Mouse (Mus musculus) mouse trophoblast stem cell (cell line): ENCODE results near the gene Tm7sf2.

Experiments used
- in situ Hi-C, 2 experiments: fragments of 300-500 bp; cut with MseI, MboI; formaldehyde crosslinking; loops; 2 replicates in 1 of 2; 3 replicates in 1 of 2; pipeline ENCODE4 v1.15.1; 2025

Tm7sf2 gene

GRCm38 (mm10) chr19:6067724-6068415 is at the start of gene Tm7sf2:
Gene Tm7sf2 (minus strand): TSS chr19:6068373.
- in situ Hi-C loops = no loop called here

- in situ Hi-C loops = no loop called here
These were observed 49.3 kb upstream of the Tm7sf2 start for GRCm38 (mm10) chr19:6117346-6117985.

- in situ Hi-C loops = no loop called here
These were observed 48.1 kb upstream of the Tm7sf2 start for GRCm38 (mm10) chr19:6116113-6116850.

GRCm38 (mm10) chr19:6113116-6113515 is 44.9 kb upstream of the Tm7sf2 start:
- in situ Hi-C loops = no loop called here

DNA sequence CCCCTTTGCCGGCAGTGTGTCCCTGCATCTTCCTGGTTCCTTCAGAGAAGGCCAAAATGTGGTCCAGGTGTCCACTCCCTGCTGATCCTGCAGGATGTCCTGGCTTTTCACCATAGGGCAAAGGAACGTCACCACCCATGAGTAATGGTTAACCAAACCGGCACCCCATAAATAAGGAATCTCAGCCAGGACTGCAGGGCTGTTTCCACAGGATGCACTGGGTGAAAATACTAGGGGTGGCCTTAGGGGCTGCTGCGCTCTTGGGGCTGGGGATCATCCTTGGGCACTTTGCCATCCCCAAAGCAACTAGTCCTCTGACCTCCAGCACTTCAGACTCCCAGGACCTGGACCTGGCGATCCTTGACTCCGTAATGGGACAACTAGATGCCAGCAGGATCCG is 37.4 kb upstream of the Tm7sf2 start, which contains the start of gene Naaladl1:
TSS of gene Naaladl1 (plus strand) at position 197 of the 400 bp plus-strand sequence.
- in situ Hi-C loops = no loop called here

DNA sequence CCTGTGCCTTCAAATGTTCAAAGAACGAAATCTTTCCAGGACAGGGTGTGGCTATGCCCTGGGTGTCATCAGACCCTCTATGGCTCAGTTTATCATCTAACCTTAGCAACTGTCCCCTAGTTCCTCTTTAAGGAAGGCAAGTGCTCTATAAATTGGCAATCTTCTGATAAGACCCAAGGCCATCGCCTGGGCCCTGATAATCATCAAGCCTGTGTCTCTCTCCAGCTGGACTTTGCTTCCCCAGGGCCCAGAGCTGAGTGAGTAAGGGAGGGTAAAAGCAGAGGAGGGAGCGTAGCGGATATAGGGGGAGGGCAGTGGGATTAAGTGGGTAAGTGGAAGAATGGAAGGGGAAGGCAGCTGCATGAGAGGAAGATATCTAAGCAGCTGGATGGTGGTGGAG is 36.3 kb upstream of the Tm7sf2 start:
- in situ Hi-C loops = no loop called here

- in situ Hi-C loops = no loop called here
These were observed 34.1 kb upstream of the Tm7sf2 start for GRCm38 (mm10) chr19:6102169-6102853.

- in situ Hi-C loops = no loop called here
These were observed 33.0 kb upstream of the Tm7sf2 start for GRCm38 (mm10) chr19:6101186-6101585.

DNA sequence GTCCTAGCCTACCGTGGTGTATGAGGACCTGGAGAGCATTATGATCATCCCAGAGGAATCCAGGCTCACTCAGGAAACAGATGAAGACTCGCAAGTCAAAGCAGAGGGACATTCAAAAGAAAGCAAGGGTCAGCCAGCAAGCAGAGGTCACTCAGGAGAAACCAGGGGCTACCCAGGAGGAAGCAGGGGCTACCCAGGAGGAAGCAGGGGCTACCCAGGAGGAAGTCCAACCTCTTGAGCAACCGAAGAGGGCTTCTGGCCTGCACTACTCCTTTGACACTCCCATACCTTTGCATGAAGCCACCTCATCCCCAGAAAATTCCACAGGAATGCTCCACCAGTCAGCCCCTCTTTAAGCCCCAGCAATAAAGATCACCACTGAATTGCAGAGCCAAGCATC is 29.7 kb upstream of the Tm7sf2 start:
- in situ Hi-C loops = no loop called here

GRCm38 (mm10) chr19:6094119-6094518 is 25.9 kb upstream of the Tm7sf2 start, which contains the start of gene AC131692.1:
Gene AC131692.1 (plus strand): TSS chr19:6094419.
- in situ Hi-C loops = no loop called here

- in situ Hi-C loops = no loop called here
These were observed 20.7 kb upstream of the Tm7sf2 start for GRCm38 (mm10) chr19:6088841-6089240.

- in situ Hi-C loops = no loop called here
These were observed 17.3 kb upstream of the Tm7sf2 start for GRCm38 (mm10) chr19:6085417-6085879.

- in situ Hi-C loops = no loop called here
These were observed 16.5 kb upstream of the Tm7sf2 start, which contains the start of the genes Zfpl1 and Cdca5 for GRCm38 (mm10) chr19:6084478-6085248. Gene Zfpl1 (minus strand): TSS chr19:6084956. Gene Cdca5 (plus strand): TSS chr19:6084983.

DNA sequence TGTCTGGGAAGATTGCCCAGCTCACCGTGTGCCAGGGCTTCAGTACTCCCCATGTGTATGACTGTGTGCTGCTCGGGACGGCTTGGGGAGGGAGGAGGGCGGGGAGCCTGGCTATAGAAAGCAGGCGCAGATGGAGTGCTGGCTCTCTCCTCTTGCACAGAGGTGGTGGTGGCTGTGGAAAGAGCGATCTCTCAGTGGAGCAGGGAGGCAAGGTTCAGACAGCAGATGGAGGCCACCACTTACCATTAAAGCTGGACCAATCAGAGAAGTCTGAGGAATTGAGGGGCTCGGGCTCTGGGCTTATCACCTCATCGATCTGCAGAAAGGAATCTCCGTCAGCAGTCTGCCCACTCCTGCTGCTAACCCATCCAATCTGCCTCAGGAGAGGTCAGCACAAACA is 14.0 kb upstream of the Tm7sf2 start, which contains the start of gene Gm28374:
TSS of gene Gm28374 (minus strand) at position 101 of the 400 bp plus-strand sequence.
- in situ Hi-C loops = no loop called here

DNA sequence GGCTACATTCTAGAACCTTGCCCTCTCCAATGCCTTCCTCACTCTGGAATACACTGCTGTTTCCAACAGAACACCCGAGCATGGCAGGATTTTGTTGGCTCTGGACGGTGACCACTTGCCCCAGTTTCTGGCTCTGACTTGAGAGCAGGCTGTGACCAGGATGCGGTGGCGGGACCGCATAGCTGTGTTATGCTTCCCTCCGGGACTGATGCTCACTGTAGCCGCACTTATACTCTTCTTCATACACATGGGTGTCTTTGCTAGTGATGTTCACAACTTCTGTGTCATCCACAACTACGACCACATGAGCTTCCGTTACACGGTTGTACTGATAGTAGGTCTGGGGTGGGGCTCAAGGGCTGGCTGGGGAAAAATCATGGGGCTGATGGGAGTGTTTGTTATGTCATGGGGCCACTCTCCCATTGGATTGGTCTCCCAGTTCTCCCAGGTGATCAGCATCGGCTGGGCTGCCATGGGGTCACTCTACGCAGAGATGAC is 11.9 kb upstream of the Tm7sf2 start, which contains the start of gene Tmem262:
TSS of gene Tmem262 (plus strand) at position 51 of the 498 bp plus-strand sequence.
- in situ Hi-C loops = no loop called here

- in situ Hi-C loops = no loop called here
These were observed 8.6 kb upstream of the Tm7sf2 start, which contains the start of gene Vps51 for GRCm38 (mm10) chr19:6076564-6077393. Gene Vps51 (minus strand): TSS chr19:6077231.

DNA sequence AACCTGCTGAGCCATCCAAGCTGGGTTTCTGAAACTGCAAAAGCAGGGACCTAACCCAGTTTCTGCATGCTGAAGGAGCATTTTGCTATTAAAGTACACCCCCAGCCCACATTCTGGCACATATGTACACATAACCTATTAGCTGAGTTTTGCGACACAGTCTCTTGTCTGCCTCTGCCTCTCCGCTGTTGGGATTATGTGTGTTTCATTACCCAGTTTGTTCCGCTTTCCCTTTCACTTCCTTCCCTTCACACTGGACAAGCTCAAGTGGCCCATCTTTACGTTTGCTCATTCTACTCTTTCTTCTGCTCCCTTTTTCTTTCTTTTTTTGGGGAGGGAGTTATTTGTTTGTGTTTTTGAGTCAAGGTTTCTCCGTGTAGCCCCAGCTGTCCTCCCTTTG is 5.7 kb upstream of the Tm7sf2 start:
- in situ Hi-C loops = no loop called here

DNA sequence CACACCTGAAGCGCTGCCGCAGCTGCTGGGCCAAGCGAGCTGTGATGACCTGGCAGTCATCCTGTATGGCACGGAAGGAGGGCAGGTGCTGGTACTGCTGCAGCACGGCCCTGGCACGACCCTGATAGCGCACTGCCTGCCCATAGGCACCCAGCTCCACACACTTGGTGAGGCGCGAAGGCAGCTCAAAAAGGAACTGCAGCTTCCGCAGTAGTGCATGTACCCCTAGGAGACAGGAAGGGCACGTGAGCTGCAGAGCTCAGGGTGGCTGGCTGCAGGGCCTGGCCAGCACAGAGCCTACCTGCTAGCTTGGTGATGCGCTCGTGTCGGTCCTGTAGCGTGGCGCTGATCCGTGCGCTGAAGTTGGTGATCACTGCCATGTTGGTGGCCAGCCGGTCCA is 3.1 kb upstream of the Tm7sf2 start:
- in situ Hi-C loops = no loop called here

DNA sequence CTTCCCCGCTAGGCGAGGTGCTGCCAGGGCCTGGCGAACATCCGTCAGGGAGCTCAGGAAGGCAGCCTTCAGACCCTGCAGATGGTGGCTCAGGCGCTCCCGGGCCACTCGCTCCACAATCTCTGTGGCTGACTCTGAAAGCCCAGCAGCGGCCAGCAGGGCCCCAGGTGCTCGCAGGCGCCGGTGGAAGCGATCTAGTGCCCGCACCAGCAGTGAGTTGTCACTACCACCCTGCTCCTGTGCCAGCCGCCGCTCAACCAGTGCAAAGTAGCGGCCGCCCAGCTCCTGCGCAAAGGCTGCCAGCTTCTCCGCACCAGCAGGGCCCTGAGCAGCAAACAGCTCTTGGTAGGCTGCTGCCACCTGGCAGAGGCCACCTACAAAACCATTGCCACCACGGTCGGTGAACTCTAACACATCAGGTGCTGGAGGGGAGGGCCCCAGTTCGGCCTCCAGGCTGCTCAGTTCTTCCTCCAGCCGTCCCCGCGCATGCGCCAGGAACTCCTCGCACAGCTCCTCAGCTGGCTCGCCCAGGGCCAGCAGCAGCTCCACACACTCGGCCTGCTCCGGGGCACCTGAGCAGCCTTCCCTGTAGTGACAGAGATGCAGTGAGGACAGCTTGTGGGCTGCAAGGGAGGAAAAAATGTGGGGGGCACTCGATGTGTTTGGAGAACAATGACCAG is 2.5 kb upstream of the Tm7sf2 start:
- in situ Hi-C loops = no loop called here
